Mouse (Mus musculus): ENCODE measurements at regions not wholly inside any gene's neighbourhood (a gene's known extent, or its start where the extent isn't known, plus 50 kb on each side); places are given as distances from the start of the nearest gene placed in this dataset.

DNA sequence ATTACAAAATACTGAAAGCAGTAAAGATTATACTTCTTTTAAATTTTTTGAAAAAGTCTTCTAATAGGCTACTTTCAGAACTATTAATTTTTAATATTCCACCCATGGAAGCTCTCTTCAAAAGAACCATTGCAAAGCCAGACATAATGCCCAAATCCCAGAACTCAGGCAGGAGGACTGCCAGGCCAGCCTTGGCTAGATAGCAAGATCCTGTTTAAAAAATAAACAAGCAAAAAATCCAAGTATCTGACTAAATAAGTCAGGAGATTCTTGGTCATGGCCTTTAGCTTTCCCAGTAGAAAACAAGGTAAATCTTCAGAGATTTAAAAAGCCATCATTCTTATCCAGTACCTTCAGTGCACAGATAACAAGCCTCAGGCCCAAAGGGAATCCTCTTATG is 176.4 kb upstream of the Tsc22d2 start:
- TF ChIP-seq CTCF (IDR thresholded peaks at IDR 0.05; ENCODE audit: low read depth, low read length) (no peak), POLR2A (IDR thresholded peaks at IDR 0.05; ENCODE audit: insufficient read depth, low read length) (no peak), EP300 (IDR thresholded peaks at IDR 0.05; ENCODE audit: insufficient read depth, low read depth, low read length) (no peak)

Measured in ES-Bruce4 (cell line).